Mouse (Mus musculus): ENCODE measurements around the gene Bcat1. TPM values are rescaled to one million over a fixed set of nuclear protein-coding genes. Genes with fewer than 3 reads are reported as not detected.

The Bcat1 gene
- polyA plus RNA-seq, 1 experiment from 2014 or later = 149 TPM

Other genes starting within 250 kb of the Bcat1 start
- gene Lrmp, start 39.5 kb upstream of the Bcat1 start, polyA plus RNA-seq (2016; fragmentation: Nextera tagmentation; extraction: Ambion mirVana) = 1.7 and 2.6 TPM in 2 replicates
- gene Casc1, start 134.8 kb upstream of the Bcat1 start, polyA plus RNA-seq (2016; fragmentation: Nextera tagmentation; extraction: Ambion mirVana) = 0.38 and 0.41 TPM in 2 replicates
- gene Etfrf1, start 134.9 kb upstream of the Bcat1 start, polyA plus RNA-seq (2016; fragmentation: Nextera tagmentation; extraction: Ambion mirVana) = 36.6 and 41.4 TPM in 2 replicates
- gene Kras, start 174.1 kb upstream of the Bcat1 start, polyA plus RNA-seq (2016; fragmentation: Nextera tagmentation; extraction: Ambion mirVana) = 97.6 and 102 TPM in 2 replicates